Mouse (Mus musculus): ENCODE results near the gene C130050O18Rik. TPM values are rescaled to one million over a fixed set of nuclear protein-coding genes. Genes with fewer than 3 reads are reported as not detected.

The C130050O18Rik gene
- polyA plus RNA-seq, 1 experiment: 7.2 TPM

GRCm38 (mm10) chr5:139442428-139442827 is 37.3 kb downstream of the C130050O18Rik start:
- Histone ChIP-seq H3K4me3 (replicated peaks; ENCODE audit: extremely low read depth, low read depth, low read length) (no peak overlapping the region), H3K4me1 (ENCODE audit: control insufficient read depth, insufficient read depth, low read length) (no peaks in the 10 kb centered on the region)
- no peak for TF ChIP-seq POLR2A (IDR thresholded peaks at IDR 0.05; ENCODE audit: borderline replicate concordance, extremely low read depth, low read depth, low read length)
- TF ChIP-seq CTCF (IDR thresholded peaks at IDR 0.05; ENCODE audit: insufficient read depth, low read length): no peak
- no peak for DNase-seq
- WGBS: 65% methylated on average over 12 of the region's 12 CpGs

DNA sequence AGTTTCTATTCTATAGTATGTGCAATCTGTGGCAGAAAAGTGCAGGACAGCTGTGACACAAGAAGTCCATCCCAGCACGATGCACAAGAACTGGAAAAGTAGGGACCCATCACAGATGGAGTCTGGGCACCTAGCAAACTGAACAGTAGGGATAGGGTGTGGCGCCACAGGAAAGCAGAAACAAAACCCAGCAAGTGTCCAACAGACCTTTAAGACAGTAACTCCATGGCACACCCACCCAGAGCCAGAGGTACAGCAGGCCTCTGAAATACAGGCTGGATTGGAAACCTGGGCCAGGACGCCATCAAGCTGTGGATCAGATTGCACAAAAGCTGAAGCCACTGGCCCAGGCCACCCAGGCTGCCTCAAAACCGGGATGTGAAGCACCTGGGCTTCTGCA is 37.9 kb downstream of the C130050O18Rik start:
- 63% methylated on average over 4 of the region's 4 CpGs for WGBS
- Histone ChIP-seq H3K4me3 (replicated peaks; ENCODE audit: extremely low read depth, low read depth, low read length) (no peak overlapping the region), H3K4me1 (ENCODE audit: control insufficient read depth, insufficient read depth, low read length) (no peaks in the 10 kb centered on the region)
- no peak for TF ChIP-seq CTCF (IDR thresholded peaks at IDR 0.05; ENCODE audit: insufficient read depth, low read length)
- TF ChIP-seq POLR2A (IDR thresholded peaks at IDR 0.05; ENCODE audit: borderline replicate concordance, extremely low read depth, low read depth, low read length): no peak
- DNase-seq: no peak

GRCm38 (mm10) chr5:139445258-139445657 is 40.2 kb downstream of the C130050O18Rik start:
- Histone ChIP-seq H3K4me1 (ENCODE audit: control insufficient read depth, insufficient read depth, low read length) (peaks cover 7% of the 10 kb centered on the region; the same call in 1 of the 2 replicates), H3K4me3 (replicated peaks; ENCODE audit: extremely low read depth, low read depth, low read length) (no peak overlapping the region)
- peak; percentile 43; the same call in 1 of the 2 replicates for TF ChIP-seq CTCF (IDR thresholded peaks at IDR 0.05; ENCODE audit: insufficient read depth, low read length)
- TF ChIP-seq POLR2A (IDR thresholded peaks at IDR 0.05; ENCODE audit: borderline replicate concordance, extremely low read depth, low read depth, low read length): no peak
- no peak for DNase-seq
- 67% methylated on average over 8 of the region's 8 CpGs for WGBS

DNA sequence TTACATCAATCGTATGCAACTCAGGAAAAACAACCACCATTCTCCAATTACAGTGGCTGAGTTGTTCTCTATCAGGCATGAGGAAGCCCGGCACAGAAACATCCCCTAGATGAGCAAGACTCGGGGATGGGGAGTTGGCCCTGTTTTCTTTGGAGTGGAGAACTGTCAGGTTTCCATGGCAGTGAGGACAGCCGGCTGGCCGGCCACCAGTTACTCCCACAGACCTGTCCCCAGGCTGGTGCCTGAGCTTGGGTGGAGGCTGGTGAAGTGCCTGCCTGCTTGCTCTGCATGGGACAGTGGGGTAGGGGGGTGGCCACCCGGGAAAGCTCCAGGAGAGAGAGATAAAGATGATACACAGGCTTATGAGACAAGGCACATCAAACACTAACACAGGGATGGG is 42.9 kb downstream of the C130050O18Rik start:
- H3K4me1 ChIP-seq (ENCODE audit: control insufficient read depth, insufficient read depth, low read length): peaks cover 7% of the 10 kb centered on the region; the same call in 1 of the 2 replicates
- no peak for DNase-seq
- no peak overlapping the region for H3K4me3 ChIP-seq (replicated peaks; ENCODE audit: extremely low read depth, low read depth, low read length)
- WGBS: 76% methylated on average over 6 of the region's 6 CpGs
- no peak for TF ChIP-seq POLR2A (IDR thresholded peaks at IDR 0.05; ENCODE audit: borderline replicate concordance, extremely low read depth, low read depth, low read length)
- TF ChIP-seq CTCF (IDR thresholded peaks at IDR 0.05; ENCODE audit: insufficient read depth, low read length): no peak

- Histone ChIP-seq H3K4me3 (replicated peaks; ENCODE audit: extremely low read depth, low read depth, low read length) (no peak overlapping the region), H3K4me1 (ENCODE audit: control insufficient read depth, insufficient read depth, low read length) (peaks cover 7% of the 10 kb centered on the region; the same call in 1 of the 2 replicates)
- no peak for TF ChIP-seq CTCF (IDR thresholded peaks at IDR 0.05; ENCODE audit: insufficient read depth, low read length)
- no peak for TF ChIP-seq POLR2A (IDR thresholded peaks at IDR 0.05; ENCODE audit: borderline replicate concordance, extremely low read depth, low read depth, low read length)
- WGBS: 26% methylated on average over 5 of the region's 5 CpGs
- no peak for DNase-seq
Observed at GRCm38 (mm10) chr5:139449161-139449791, 44.2 kb downstream of the C130050O18Rik start.

- no peak for DNase-seq
- Histone ChIP-seq H3K4me3 (replicated peaks; ENCODE audit: extremely low read depth, low read depth, low read length) (no peak overlapping the region), H3K4me1 (ENCODE audit: control insufficient read depth, insufficient read depth, low read length) (peaks cover 7% of the 10 kb centered on the region; the same call in 1 of the 2 replicates)
- TF ChIP-seq POLR2A (IDR thresholded peaks at IDR 0.05; ENCODE audit: borderline replicate concordance, extremely low read depth, low read depth, low read length) (no peak), CTCF (IDR thresholded peaks at IDR 0.05; ENCODE audit: insufficient read depth, low read length) (no peak)
- 59% methylated on average over 4 of the region's 4 CpGs for WGBS
Observed at GRCm38 (mm10) chr5:139449926-139450325, 44.8 kb downstream of the C130050O18Rik start.

GRCm38 (mm10) chr5:139453031-139453430 is 48.0 kb downstream of the C130050O18Rik start:
- Histone ChIP-seq H3K4me1 (ENCODE audit: control insufficient read depth, insufficient read depth, low read length) (peaks cover 7% of the 10 kb centered on the region; the same call in 1 of the 2 replicates), H3K4me3 (replicated peaks; ENCODE audit: extremely low read depth, low read depth, low read length) (no peak overlapping the region)
- TF ChIP-seq CTCF (IDR thresholded peaks at IDR 0.05; ENCODE audit: insufficient read depth, low read length): no peak
- no peak for TF ChIP-seq POLR2A (IDR thresholded peaks at IDR 0.05; ENCODE audit: borderline replicate concordance, extremely low read depth, low read depth, low read length)
- 90% methylated on average over 10 of the region's 10 CpGs for WGBS
- no peak for DNase-seq

GRCm38 (mm10) chr5:139455166-139455565 is 50.1 kb downstream of the C130050O18Rik start:
- TF ChIP-seq POLR2A (IDR thresholded peaks at IDR 0.05; ENCODE audit: borderline replicate concordance, extremely low read depth, low read depth, low read length) (no peak), CTCF (IDR thresholded peaks at IDR 0.05; ENCODE audit: insufficient read depth, low read length) (no peak)
- Histone ChIP-seq H3K4me3 (replicated peaks; ENCODE audit: extremely low read depth, low read depth, low read length) (no peak overlapping the region), H3K4me1 (ENCODE audit: control insufficient read depth, insufficient read depth, low read length) (no peaks in the 10 kb centered on the region; the same call in 1 of the 2 replicates)
- no peak for DNase-seq
- WGBS: 79% methylated on average over 12 of the region's 12 CpGs

GRCm38 (mm10) chr5:139457241-139457640 is 52.2 kb downstream of the C130050O18Rik start:
- TF ChIP-seq POLR2A (IDR thresholded peaks at IDR 0.05; ENCODE audit: borderline replicate concordance, extremely low read depth, low read depth, low read length): no peak
- TF ChIP-seq CTCF (IDR thresholded peaks at IDR 0.05; ENCODE audit: insufficient read depth, low read length): no peak
- no peaks in the 10 kb centered on the region; the same call in 1 of the 2 replicates for H3K4me1 ChIP-seq (ENCODE audit: control insufficient read depth, insufficient read depth, low read length)
- H3K4me3 ChIP-seq (replicated peaks; ENCODE audit: extremely low read depth, low read depth, low read length): no peak overlapping the region
- DNase-seq: peak; percentile 40
- WGBS: 65% methylated on average over 8 of the region's 8 CpGs

GRCm38 (mm10) chr5:139459938-139460337 is 54.9 kb downstream of the C130050O18Rik start:
- no peak for DNase-seq
- 3% methylated on average over 10 of the region's 10 CpGs for WGBS
- peak overlapping the region; percentile 78 for H3K4me3 ChIP-seq (replicated peaks; ENCODE audit: extremely low read depth, low read depth, low read length)
- H3K4me1 ChIP-seq (ENCODE audit: control insufficient read depth, insufficient read depth, low read length): no peaks in the 10 kb centered on the region; the same call in 1 of the 2 replicates
- no peak for TF ChIP-seq CTCF (IDR thresholded peaks at IDR 0.05; ENCODE audit: insufficient read depth, low read length)
- no peak for TF ChIP-seq POLR2A (IDR thresholded peaks at IDR 0.05; ENCODE audit: borderline replicate concordance, extremely low read depth, low read depth, low read length)

Measured in lung, adult 2 months (tissue).